Mouse (Mus musculus) embryonic facial prominence, embryonic 14.5 days (tissue): Measurements from ENCODE around the gene Tnfrsf13c. TPM values are rescaled to one million over a fixed set of nuclear protein-coding genes. Genes with fewer than 3 reads are reported as not detected.

Experiments used
- ATAC-seq: fragments of 200-750 bp; cut with Nextera tagmentation; 2 replicates; pipeline ENCODE4 v1.8.0; 2017; ENCODE audit warnings: low read depth, moderate number of reproducible peaks, moderate TSS enrichment
- DNase-seq: peaks from one replicate; pipeline ENCODE4 v3.0.0-alpha.2; 2015; ENCODE audit warnings: low spot score
- H3K27ac ChIP-seq: fragments of 300-500 bp; sonication (generic); replicated peaks from 2 replicates; pipeline ENCODE4 v1.5.1; 2014; ENCODE audit warnings: low read depth, mild to moderate bottlenecking, low read length, moderate library complexity
- H3K27me3 ChIP-seq: fragments of 300-500 bp; sonication (generic); replicated peaks from 2 replicates; pipeline ENCODE4 v1.6.1; 2014; ENCODE audit warnings: low read length; ENCODE audit not compliant: control insufficient read depth, insufficient read depth
- H3K36me3 ChIP-seq: fragments of 300-500 bp; sonication (generic); 2 replicates; pipeline ENCODE4 v1.6.1; 2014; ENCODE audit warnings: low read length, mixed read lengths; ENCODE audit not compliant: control insufficient read depth, insufficient read depth
- H3K4me1 ChIP-seq: fragments of 300-500 bp; sonication (generic); 2 replicates; pipeline ENCODE4 v1.6.1; 2014; ENCODE audit warnings: antibody characterized with exemption, low read length; ENCODE audit not compliant: control insufficient read depth, insufficient read depth
- H3K4me2 ChIP-seq: fragments of 300-500 bp; sonication (generic); 2 replicates; pipeline ENCODE4 v1.6.1; 2014; ENCODE audit warnings: low read depth, mild to moderate bottlenecking, low read length, moderate library complexity, mixed read lengths
- H3K4me3 ChIP-seq: fragments of 300-500 bp; sonication (generic); 2 replicates; pipeline ENCODE4 v1.5.1; 2014; ENCODE audit warnings: low read depth, mild to moderate bottlenecking, low read length
- H3K9ac ChIP-seq: fragments of 300-500 bp; sonication (generic); 2 replicates; pipeline ENCODE4 v1.6.1; 2014; ENCODE audit warnings: low read depth, mild to moderate bottlenecking, low read length, moderate library complexity, mixed read lengths
- H3K9me3 ChIP-seq: fragments of 300-500 bp; sonication (generic); 2 replicates; pipeline ENCODE4 v1.6.1; 2016; ENCODE audit warnings: low read length; ENCODE audit not compliant: control insufficient read depth
- WGBS: fragments of 180-500 bp; shearing (Covaris S2); extraction: QIAGEN DNeasy Blood & Tissue Kit; methylation state at CpG from one replicate; pipeline ENCODE4 v1.1.7; 2014; 5-methylcytosine and 5-hydroxymethylcytosine counted together
- polyA plus RNA-seq: library from polyadenylated mRNA; unstranded; fragments of >200 nt; fragmentation: Nextera tagmentation; extraction: Ambion mirVana; gene quantifications from 2 replicates; pipeline ENCODE4 v1.2.1, GENCODE M21; 2014

Gene Tnfrsf13c
- 0.17 and 0.40 TPM in 2 replicates for polyA plus RNA-seq

GRCm38 (mm10) chr15:82223657-82224601 is at the start of gene Tnfrsf13c:
Gene Tnfrsf13c (minus strand): TSS chr15:82224369.
- Histone ChIP-seq H3K36me3 (no peaks in the 10 kb centered on the region), H3K27me3 (peaks cover 25% of the 10 kb centered on the region), H3K9ac (peak within 1 kb of the TSS; percentile 48), H3K4me1 (peaks cover 5% of the 10 kb centered on the region; the same call in 1 of the 2 replicates), H3K4me3 (peak within 1 kb of the TSS; percentile 36), H3K9me3 (no peaks in the 10 kb centered on the region), H3K27ac (no peak within 1 kb of the TSS), H3K4me2 (peak within 1 kb of the TSS; percentile 64)
- WGBS, result 3% methylated on average over 32 of the region's 44 CpGs
- DNase-seq (peak; percentile 48), ATAC-seq (peak; percentile 24; the same call in 1 of the 2 replicates)

GRCm38 (mm10) chr15:82272295-82272694 is 48.1 kb upstream of the Tnfrsf13c start:
- Histone ChIP-seq H3K9ac (no peak overlapping the region), H3K4me2 (no peak overlapping the region), H3K9me3 (no peaks in the 10 kb centered on the region), H3K36me3 (no peaks in the 10 kb centered on the region), H3K4me1 (peaks cover 9% of the 10 kb centered on the region), H3K27ac (no peak overlapping the region), H3K27me3 (peaks cover 21% of the 10 kb centered on the region), H3K4me3 (no peak overlapping the region)
- ATAC-seq (no peak), DNase-seq (no peak)
- WGBS, result 78% methylated on average over 6 of the region's 6 CpGs

GRCm38 (mm10) chr15:82271201-82271600 is 47.0 kb upstream of the Tnfrsf13c start:
- no peak overlapping the region for H3K9ac ChIP-seq
- H3K4me2 ChIP-seq, result no peak overlapping the region
- H3K9me3 ChIP-seq, result no peaks in the 10 kb centered on the region
- H3K4me1 ChIP-seq, result peaks cover 6% of the 10 kb centered on the region
- no peak overlapping the region for H3K4me3 ChIP-seq
- 4% methylated on average over 4 of the region's 5 CpGs for WGBS
- DNase-seq, result peak; percentile 84
- H3K27ac ChIP-seq, result no peak overlapping the region
- peaks cover 21% of the 10 kb centered on the region for H3K27me3 ChIP-seq
- peak; percentile 38; the same call in 1 of the 2 replicates for ATAC-seq
- no peaks in the 10 kb centered on the region for H3K36me3 ChIP-seq

GRCm38 (mm10) chr15:82268783-82269182 is 44.6 kb upstream of the Tnfrsf13c start:
- 82% methylated on average over 9 of the region's 9 CpGs for WGBS
- H3K27ac ChIP-seq, result no peak overlapping the region
- no peak overlapping the region for H3K4me3 ChIP-seq
- H3K4me2 ChIP-seq, result no peak overlapping the region
- no peaks in the 10 kb centered on the region for H3K4me1 ChIP-seq
- no peak for DNase-seq
- no peak overlapping the region for H3K9ac ChIP-seq
- H3K27me3 ChIP-seq, result peaks cover 13% of the 10 kb centered on the region; the same call in 1 of the 2 replicates
- H3K36me3 ChIP-seq, result no peaks in the 10 kb centered on the region
- ATAC-seq, result no peak
- H3K9me3 ChIP-seq, result no peaks in the 10 kb centered on the region

- DNase-seq (peak; percentile 14), ATAC-seq (no peak)
- peaks cover 9% of the 10 kb centered on the region; the same call in 1 of the 2 replicates for H3K27me3 ChIP-seq
- H3K27ac ChIP-seq, result no peak overlapping the region
- no peaks in the 10 kb centered on the region for H3K9me3 ChIP-seq
- no peak overlapping the region for H3K4me3 ChIP-seq
- H3K36me3 ChIP-seq, result no peaks in the 10 kb centered on the region
- H3K4me1 ChIP-seq, result no peaks in the 10 kb centered on the region
- H3K9ac ChIP-seq, result no peak overlapping the region
- no peak overlapping the region for H3K4me2 ChIP-seq
- WGBS, result 20% methylated on average over 2 of the region's 3 CpGs
These were observed 44.0 kb upstream of the Tnfrsf13c start for GRCm38 (mm10) chr15:82268185-82268584.

GRCm38 (mm10) chr15:82266356-82266755 is 42.2 kb upstream of the Tnfrsf13c start:
- Histone ChIP-seq H3K4me2 (no peak overlapping the region), H3K36me3 (no peaks in the 10 kb centered on the region), H3K4me3 (no peak overlapping the region), H3K4me1 (no peaks in the 10 kb centered on the region), H3K27me3 (no peaks in the 10 kb centered on the region), H3K27ac (no peak overlapping the region), H3K9ac (no peak overlapping the region), H3K9me3 (no peaks in the 10 kb centered on the region)
- WGBS, result 13% methylated on average over 6 of the region's 6 CpGs
- DNase-seq, result peak; percentile 48
- peak; percentile 20; the same call in 1 of the 2 replicates for ATAC-seq

GRCm38 (mm10) chr15:82259510-82259909 is 35.3 kb upstream of the Tnfrsf13c start:
- no peaks in the 10 kb centered on the region for H3K27me3 ChIP-seq
- no peak overlapping the region for H3K4me3 ChIP-seq
- H3K27ac ChIP-seq, result no peak overlapping the region
- DNase-seq (no peak), ATAC-seq (no peak)
- 16% methylated on average over 16 of the region's 16 CpGs for WGBS
- H3K4me2 ChIP-seq, result no peak overlapping the region
- H3K4me1 ChIP-seq, result no peaks in the 10 kb centered on the region
- no peaks in the 10 kb centered on the region for H3K9me3 ChIP-seq
- no peak overlapping the region for H3K9ac ChIP-seq
- H3K36me3 ChIP-seq, result no peaks in the 10 kb centered on the region

GRCm38 (mm10) chr15:82255944-82256383 is 31.8 kb upstream of the Tnfrsf13c start:
- Histone ChIP-seq H3K9me3 (no peaks in the 10 kb centered on the region), H3K4me1 (no peaks in the 10 kb centered on the region), H3K4me3 (no peak overlapping the region), H3K9ac (no peak overlapping the region), H3K4me2 (no peak overlapping the region), H3K27ac (no peak overlapping the region), H3K27me3 (no peaks in the 10 kb centered on the region), H3K36me3 (no peaks in the 10 kb centered on the region)
- ATAC-seq (peak; percentile 68; the same call in 1 of the 2 replicates), DNase-seq (peak; percentile 67)
- 25% methylated on average over 10 of the region's 10 CpGs for WGBS
